Mouse (Mus musculus) cerebellum, adult 2 months (tissue): ENCODE measurements around the gene Il22ra1. TPM values are rescaled to one million over a fixed set of nuclear protein-coding genes. Genes with fewer than 3 reads are reported as not detected.
A peak's percentile ranks its signal among the peaks of the same experiment; 100 is the strongest.

ENCODE experiments used
- DNase-seq, 2 experiments: peaks; one replicate each; pipeline ENCODE4 v3.0.0; 2021
- H3K27ac ChIP-seq: fragments of 200-500 bp; 2 replicates; pipeline ENCODE4 v1.5.1; 2012; ENCODE audit warnings: low read length, control low read depth, inconsistent platforms; ENCODE audit not compliant: insufficient read depth
- H3K27me3 ChIP-seq: fragments of 200-500 bp; 2 replicates; pipeline ENCODE4 v1.6.1; 2012; ENCODE audit warnings: inconsistent platforms, mild to moderate bottlenecking, low read length, moderate library complexity; ENCODE audit not compliant: control insufficient read depth, insufficient read depth
- H3K4me1 ChIP-seq: fragments of 200-500 bp; 2 replicates; pipeline ENCODE4 v1.6.1; 2011; ENCODE audit warnings: low read length; ENCODE audit not compliant: control insufficient read depth, insufficient read depth
- H3K4me3 ChIP-seq: fragments of 200-500 bp; replicated peaks from 2 replicates; pipeline ENCODE3; 2011; ENCODE audit warnings: mild to moderate bottlenecking, low read depth, low read length, control low read depth; ENCODE audit not compliant: insufficient read depth
- CTCF ChIP-seq: fragments of 200-500 bp; IDR thresholded peaks from 2 replicates; pipeline ENCODE4 v1.5.1; 2011; ENCODE audit warnings: low read depth, mild to moderate bottlenecking, control low read depth, low read length, moderate library complexity, borderline replicate concordance; ENCODE audit not compliant: insufficient read depth
- POLR2A ChIP-seq: fragments of 200-500 bp; IDR thresholded peaks from 2 replicates; pipeline ENCODE4 v1.6.1; 2011; ENCODE audit warnings: low read length, control low read depth, borderline replicate concordance; ENCODE audit not compliant: insufficient read depth
- WGBS: fragments of 180-500 bp; shearing (Covaris S2); methylation state at CpG from one replicate; pipeline ENCODE4 v1.1.7; 2018; 5-methylcytosine and 5-hydroxymethylcytosine counted together
- polyA plus RNA-seq: library from polyadenylated mRNA; depleted of rRNA; stranded (reverse); fragments of >200 nt; gene quantifications from 2 replicates; pipeline ENCODE4 v1.2.3, GENCODE M21; 2012

Il22ra1 gene
- polyA plus RNA-seq, 1 experiment = not detected

- no peak overlapping the region for H3K4me3 ChIP-seq
- no peak for DNase-seq
- no peaks in the 10 kb centered on the region for H3K4me1 ChIP-seq
- no peak overlapping the region for H3K27ac ChIP-seq
- H3K27me3 ChIP-seq = peaks cover 4% of the 10 kb centered on the region; the same call in 1 of the 2 replicates
- no peak for TF ChIP-seq POLR2A
- WGBS = 54% methylated on average over 11 of the region's 11 CpGs
These were observed 37.7 kb upstream of the Il22ra1 start for GRCm38 (mm10) chr4:135690241-135690640.

GRCm38 (mm10) chr4:135692916-135693315 lies 35.1 kb upstream of the Il22ra1 start:
- TF ChIP-seq POLR2A (no peak), CTCF (no peak)
- H3K4me3 ChIP-seq = no peak overlapping the region
- H3K4me1 ChIP-seq = no peaks in the 10 kb centered on the region
- no peak for DNase-seq
- H3K27me3 ChIP-seq = no peaks in the 10 kb centered on the region; the same call in 1 of the 2 replicates
- WGBS = 78% methylated on average over 4 of the region's 4 CpGs
- no peak overlapping the region for H3K27ac ChIP-seq

DNA sequence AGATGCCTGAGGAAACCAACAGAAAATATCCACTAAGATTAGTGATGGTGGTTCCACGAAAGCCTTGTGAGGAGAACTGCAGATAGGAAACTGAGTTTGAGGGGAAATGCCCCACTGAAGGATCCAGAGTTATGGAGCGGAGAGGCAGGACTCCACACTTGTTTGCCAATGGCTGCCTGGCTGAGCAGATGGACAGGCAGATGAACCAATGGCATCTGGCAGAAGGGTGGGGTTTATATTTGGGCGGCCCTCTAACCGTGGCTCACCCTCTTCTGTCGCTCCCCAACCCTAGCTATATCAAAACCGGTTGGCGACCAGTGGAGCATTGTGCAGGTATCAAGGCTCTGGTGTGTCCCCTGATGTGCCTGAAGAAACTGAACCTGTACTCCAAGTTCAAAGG lies 29.5 kb upstream of the Il22ra1 start:
- H3K4me3 ChIP-seq = peak overlapping the region; percentile 32
- DNase-seq = no peak
- TF ChIP-seq POLR2A = no peak
- TF ChIP-seq CTCF = no peak
- H3K27me3 ChIP-seq = no peaks in the 10 kb centered on the region
- 83% methylated on average over 7 of the region's 7 CpGs for WGBS
- H3K4me1 ChIP-seq = no peaks in the 10 kb centered on the region; the same call in 1 of the 2 replicates
- no peak overlapping the region for H3K27ac ChIP-seq

DNA sequence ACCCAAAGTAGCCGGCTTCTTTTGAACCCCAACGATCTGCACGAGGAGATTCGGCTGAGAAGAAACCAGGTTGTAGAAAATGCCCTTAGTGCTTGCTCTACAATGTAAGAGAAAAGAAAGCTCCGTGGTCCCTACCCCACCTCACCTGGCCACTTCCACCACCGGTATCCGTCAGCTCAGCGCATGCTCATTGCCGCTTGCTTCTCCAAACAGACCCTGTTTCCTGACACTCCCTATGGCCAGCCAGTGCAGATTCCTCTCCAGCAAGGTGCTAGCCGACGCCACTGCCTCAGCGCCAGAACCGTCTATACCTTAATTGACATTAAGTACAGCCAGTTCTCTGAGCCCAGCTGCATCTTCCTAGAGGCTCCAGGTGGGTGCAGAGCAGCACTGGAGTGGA lies 24.5 kb upstream of the Il22ra1 start:
- TF ChIP-seq CTCF (no peak), POLR2A (no peak)
- Histone ChIP-seq H3K27ac (no peak overlapping the region), H3K4me3 (no peak overlapping the region), H3K27me3 (no peaks in the 10 kb centered on the region), H3K4me1 (no peaks in the 10 kb centered on the region; the same call in 1 of the 2 replicates)
- DNase-seq = no peak
- 82% methylated on average over 13 of the region's 13 CpGs for WGBS

GRCm38 (mm10) chr4:135704016-135704415 lies 24.0 kb upstream of the Il22ra1 start:
- no peak overlapping the region for H3K4me3 ChIP-seq
- no peaks in the 10 kb centered on the region; the same call in 1 of the 2 replicates for H3K4me1 ChIP-seq
- no peak overlapping the region for H3K27ac ChIP-seq
- WGBS = 27% methylated on average over 6 of the region's 6 CpGs
- H3K27me3 ChIP-seq = no peaks in the 10 kb centered on the region
- DNase-seq = no peak
- no peak for TF ChIP-seq POLR2A
- TF ChIP-seq CTCF = no peak

DNA sequence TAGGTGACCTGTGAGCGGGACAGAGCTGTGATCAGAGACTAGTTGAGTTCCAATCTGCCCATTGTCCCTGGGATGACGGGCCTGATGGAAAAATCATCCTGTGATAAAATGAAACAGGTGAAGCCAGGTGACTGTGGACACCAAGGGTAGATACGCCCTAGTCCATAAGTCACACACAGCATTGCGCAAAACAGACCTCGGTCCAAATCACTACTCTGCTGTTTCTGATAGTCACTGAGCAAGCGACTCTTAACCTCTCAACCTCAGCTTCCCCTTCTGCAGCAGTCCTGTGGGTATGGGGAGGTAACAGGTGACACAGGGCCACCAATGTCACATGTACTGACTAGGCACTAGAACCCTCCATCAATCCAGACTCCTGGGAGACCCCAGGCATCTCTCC lies 21.9 kb upstream of the Il22ra1 start:
- no peak for TF ChIP-seq POLR2A
- Histone ChIP-seq H3K27ac (no peak overlapping the region), H3K4me1 (no peaks in the 10 kb centered on the region), H3K4me3 (no peak overlapping the region), H3K27me3 (no peaks in the 10 kb centered on the region)
- no peak for DNase-seq
- WGBS = 97% methylated on average over 6 of the region's 6 CpGs

DNA sequence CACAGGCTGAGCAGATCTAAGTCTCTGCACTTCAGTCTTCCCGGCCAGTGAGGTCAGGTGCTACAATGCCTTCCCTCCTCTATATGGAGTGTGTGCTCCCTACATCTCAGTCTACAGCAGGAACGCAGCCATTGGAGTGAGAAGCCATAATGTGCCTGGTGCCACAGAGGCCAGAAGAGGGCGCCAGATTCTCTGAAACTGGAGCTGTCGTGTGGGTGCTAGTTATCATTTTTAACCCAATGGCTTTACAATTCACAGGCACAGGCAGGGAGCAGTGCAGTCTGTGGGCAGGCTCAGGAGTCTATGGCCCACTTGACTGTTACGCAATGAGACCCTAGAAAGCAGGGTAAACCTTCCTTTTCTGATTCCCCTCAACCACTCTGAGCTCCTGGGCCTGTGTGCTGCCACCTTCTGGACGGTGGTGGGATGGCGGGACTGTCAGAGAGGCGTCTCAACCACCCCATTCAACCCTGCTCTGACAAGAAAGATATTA lies 18.9 kb upstream of the Il22ra1 start:
- 8% methylated on average over 8 of the region's 8 CpGs for WGBS
- DNase-seq = peak; percentile 45 to 70
- TF ChIP-seq POLR2A (no peak), CTCF (peak; percentile 68)
- Histone ChIP-seq H3K27me3 (no peaks in the 10 kb centered on the region), H3K27ac (no peak overlapping the region), H3K4me3 (peak overlapping the region; percentile 35), H3K4me1 (no peaks in the 10 kb centered on the region)

DNA sequence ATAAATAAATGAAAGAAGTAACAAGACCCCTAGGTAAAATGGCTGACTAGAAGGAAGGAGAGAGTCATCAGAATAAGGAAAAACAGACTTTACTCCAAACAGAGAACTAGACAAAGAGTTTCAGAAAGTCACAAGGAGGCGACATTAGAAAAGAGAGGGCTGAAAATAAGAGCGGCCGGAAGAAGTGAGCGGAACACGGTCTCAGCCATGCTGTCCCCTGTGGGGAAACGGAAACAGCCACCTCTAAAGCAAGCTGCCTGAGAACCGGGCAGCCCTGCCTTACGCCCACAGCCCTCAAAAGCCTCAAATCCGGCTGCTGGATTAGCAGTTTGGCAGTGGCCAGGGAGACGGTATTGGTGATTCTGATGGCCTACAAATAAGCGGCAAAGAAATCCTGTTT lies 18.4 kb upstream of the Il22ra1 start:
- no peak for DNase-seq
- Histone ChIP-seq H3K4me3 (no peak overlapping the region), H3K27ac (no peak overlapping the region), H3K4me1 (no peaks in the 10 kb centered on the region), H3K27me3 (no peaks in the 10 kb centered on the region)
- 78% methylated on average over 11 of the region's 11 CpGs for WGBS
- no peak for TF ChIP-seq POLR2A
- TF ChIP-seq CTCF = no peak
